Mouse (Mus musculus) heart, embryonic 13.5 days (tissue): ENCODE data around the gene Klhdc8b. TPM values are rescaled to one million over a fixed set of nuclear protein-coding genes. Genes with fewer than 3 reads are reported as not detected.

Experiments used
- ATAC-seq: fragments of 200-750 bp; cut with Nextera tagmentation; 2 replicates; pipeline ENCODE4 v1.8.0; 2017; ENCODE audit warnings: moderate TSS enrichment; ENCODE audit not compliant: insufficient number of reproducible peaks, low FRiP score, low TSS enrichment; ENCODE audit errors: extremely low read depth
- H3K27ac ChIP-seq: fragments of 300-500 bp; sonication (generic); replicated peaks from 2 replicates; pipeline ENCODE4 v1.5.1; 2015; ENCODE audit warnings: moderate library complexity, mild to moderate bottlenecking, inconsistent platforms
- H3K27me3 ChIP-seq: fragments of 300-500 bp; sonication (generic); replicated peaks from 2 replicates; pipeline ENCODE4 v1.6.1; 2015; ENCODE audit warnings: mild to moderate bottlenecking, inconsistent platforms
- H3K36me3 ChIP-seq: fragments of 300-500 bp; sonication (generic); 2 replicates; pipeline ENCODE4 v1.6.1; 2015; ENCODE audit warnings: mild to moderate bottlenecking, inconsistent platforms
- H3K4me1 ChIP-seq: fragments of 300-500 bp; sonication (generic); 2 replicates; pipeline ENCODE4 v1.6.1; 2015; ENCODE audit warnings: inconsistent platforms
- H3K4me2 ChIP-seq: fragments of 300-500 bp; sonication (generic); 2 replicates; pipeline ENCODE4 v1.6.1; 2015; ENCODE audit warnings: inconsistent platforms, mild to moderate bottlenecking, moderate library complexity
- H3K4me3 ChIP-seq: fragments of 300-500 bp; sonication (generic); 2 replicates; pipeline ENCODE4 v1.5.1; 2015; ENCODE audit warnings: moderate library complexity, mild to moderate bottlenecking, inconsistent platforms
- H3K9ac ChIP-seq: fragments of 300-500 bp; sonication (generic); 2 replicates; pipeline ENCODE4 v1.6.1; 2015; ENCODE audit warnings: inconsistent platforms, mild to moderate bottlenecking, moderate library complexity
- H3K9me3 ChIP-seq: fragments of 300-500 bp; sonication (generic); 2 replicates; pipeline ENCODE4 v1.6.1; 2016; ENCODE audit warnings: inconsistent platforms
- WGBS: fragments of 180-500 bp; shearing (Covaris S2); methylation state at CpG from one replicate; pipeline ENCODE4 v1.1.7; 2015; ENCODE audit warnings: mixed read lengths; 5-methylcytosine and 5-hydroxymethylcytosine counted together
- polyA plus RNA-seq: library from polyadenylated mRNA; unstranded; fragments of >200 nt; fragmentation: Nextera tagmentation; extraction: Ambion mirVana; gene quantifications from 2 replicates; pipeline ENCODE4 v1.2.1, GENCODE M21; 2015

The Klhdc8b gene
- polyA plus RNA-seq, 1 experiment from 2014 or later, result 90.6 TPM

DNA sequence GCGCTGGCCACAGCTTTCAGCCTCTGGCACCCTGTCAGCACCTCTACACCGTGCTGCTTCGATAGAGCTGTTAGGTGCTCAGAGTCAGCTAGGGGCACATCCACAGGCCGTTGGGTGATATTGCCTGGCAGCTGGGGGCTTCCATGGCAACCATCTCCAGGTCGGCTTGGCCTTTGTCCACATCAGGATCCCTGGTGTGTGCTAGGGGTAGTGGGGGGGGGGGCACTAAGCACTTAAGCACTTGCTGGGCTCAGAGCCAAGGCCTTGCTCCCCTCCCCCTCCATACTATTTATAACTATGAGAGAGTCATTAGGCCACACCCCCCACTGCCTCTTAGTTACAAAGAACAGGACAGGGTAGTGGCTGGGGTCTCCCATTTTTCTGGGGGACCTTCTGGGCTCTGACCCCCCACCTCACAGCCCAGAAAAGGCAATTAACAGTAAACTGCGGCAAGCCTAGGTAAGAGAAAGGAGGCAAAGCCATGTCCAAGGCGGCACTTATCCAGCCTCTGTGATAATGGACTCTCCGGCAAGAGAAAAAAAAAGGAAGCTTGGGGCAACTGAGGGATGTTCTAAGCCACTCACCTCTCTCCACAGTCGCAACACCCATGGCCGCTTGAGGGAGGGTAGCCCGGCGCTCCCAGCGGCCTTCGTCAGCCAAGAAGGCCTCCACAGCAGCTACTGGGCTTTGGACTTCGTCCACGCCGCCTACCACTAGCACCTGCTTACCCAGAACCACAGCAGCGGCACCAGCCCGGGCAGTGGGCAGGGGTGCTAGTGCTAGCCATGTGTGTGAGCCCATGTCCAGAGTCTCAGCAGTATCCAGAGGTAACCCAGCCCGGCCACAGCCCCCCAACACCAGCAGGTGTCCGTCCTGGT lies 10.8 kb downstream of the Klhdc8b start:
- ATAC-seq, result peak; percentile 48
- Histone ChIP-seq H3K9me3 (no peaks in the 10 kb centered on the region), H3K4me1 (peaks cover 54% of the 10 kb centered on the region), H3K4me3 (peak overlapping the region; percentile 71), H3K4me2 (peak overlapping the region; percentile 94), H3K36me3 (peaks cover 26% of the 10 kb centered on the region), H3K27me3 (no peaks in the 10 kb centered on the region), H3K9ac (peak overlapping the region; percentile 89), H3K27ac (peak overlapping the region; percentile 98)
- WGBS, result 39% methylated on average over 21 of the region's 21 CpGs

DNA sequence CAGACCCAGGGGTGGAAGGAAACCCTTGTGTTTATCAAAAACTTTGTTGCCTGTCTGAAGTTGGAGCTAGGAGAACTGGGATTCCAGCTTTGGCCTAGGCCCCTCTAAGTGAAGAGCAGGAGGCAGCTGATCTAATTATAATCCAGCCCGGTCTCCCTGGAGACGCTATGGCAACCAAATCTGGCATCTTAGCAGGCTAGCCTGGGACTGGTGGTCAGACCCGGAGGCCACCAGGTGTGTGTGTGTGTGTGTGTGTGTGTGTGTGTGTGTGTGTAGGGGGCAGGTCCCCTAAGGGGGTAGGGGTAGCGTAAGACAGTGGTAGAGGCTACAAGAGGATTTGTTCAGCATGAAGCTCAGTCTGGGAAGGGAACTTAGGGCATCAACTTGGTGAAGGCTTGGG lies 11.5 kb downstream of the Klhdc8b start:
- WGBS, result 29% methylated on average over 4 of the region's 4 CpGs
- Histone ChIP-seq H3K27ac (peak overlapping the region; percentile 98), H3K9me3 (no peaks in the 10 kb centered on the region), H3K36me3 (peaks cover 26% of the 10 kb centered on the region), H3K4me2 (peak overlapping the region; percentile 94), H3K4me1 (peaks cover 58% of the 10 kb centered on the region), H3K4me3 (peak overlapping the region; percentile 71), H3K27me3 (no peaks in the 10 kb centered on the region), H3K9ac (peak overlapping the region; percentile 78)
- ATAC-seq, result 0 out of 2 replicates have a peak, but pooled peaks have one; percentile 12

DNA sequence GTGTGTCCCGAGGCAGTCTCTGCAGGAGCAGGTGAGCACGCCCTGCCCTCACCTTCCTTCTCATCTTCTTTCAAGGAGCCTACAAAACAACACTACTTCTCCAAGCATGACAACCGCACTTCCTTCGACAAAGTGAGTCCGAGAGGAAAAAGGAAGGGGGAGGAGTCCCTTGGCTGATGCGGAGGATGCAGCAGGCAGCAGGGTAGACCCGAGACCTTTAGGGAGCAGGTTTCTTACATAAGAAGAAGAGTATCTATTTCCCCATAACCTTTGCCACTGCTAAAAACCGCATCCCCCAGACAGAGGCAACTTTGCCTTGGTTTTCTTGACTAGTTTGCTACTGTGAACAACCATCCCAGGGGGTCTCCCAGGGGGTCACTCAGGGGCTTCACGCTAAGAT lies 16.3 kb downstream of the Klhdc8b start:
- Histone ChIP-seq H3K36me3 (peaks cover 26% of the 10 kb centered on the region), H3K9me3 (no peaks in the 10 kb centered on the region), H3K4me3 (no peak overlapping the region), H3K27ac (no peak overlapping the region), H3K27me3 (no peaks in the 10 kb centered on the region), H3K4me2 (no peak overlapping the region), H3K9ac (no peak overlapping the region), H3K4me1 (peaks cover 52% of the 10 kb centered on the region)
- 65% methylated on average over 9 of the region's 9 CpGs for WGBS
- ATAC-seq, result no peak

DNA sequence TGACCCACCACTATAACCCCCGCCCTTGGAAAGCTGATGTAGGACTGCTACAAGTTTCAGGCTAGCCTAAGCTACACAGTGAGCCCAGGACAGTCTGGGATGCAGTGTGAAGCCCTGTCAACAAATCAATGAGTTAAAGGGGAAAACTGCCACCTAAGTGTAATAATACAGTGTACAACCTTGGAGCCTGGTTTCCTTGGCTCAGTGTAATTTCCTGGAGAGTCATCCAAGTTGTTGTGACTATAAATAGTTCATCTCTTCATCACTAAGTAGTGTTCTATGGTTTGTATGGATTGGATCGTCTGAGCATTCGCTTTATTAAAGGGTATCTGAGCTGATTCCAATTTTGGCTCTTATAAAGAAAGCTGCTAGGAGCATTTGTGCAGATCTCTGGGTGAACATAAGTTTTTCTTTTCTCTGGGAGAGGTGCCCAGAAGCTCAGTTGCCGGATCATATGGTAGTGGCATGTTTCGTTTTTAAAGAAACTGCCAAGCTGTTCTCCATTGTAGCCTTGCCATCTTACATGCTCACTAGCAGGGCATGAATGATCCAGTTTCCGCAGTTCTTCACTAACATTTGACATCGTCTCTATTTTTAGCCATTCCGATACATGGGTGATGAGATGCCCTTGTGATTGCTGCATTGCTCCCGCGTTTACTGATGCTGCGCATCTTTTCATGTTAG lies 20.0 kb downstream of the Klhdc8b start:
- Histone ChIP-seq H3K36me3 (no peaks in the 10 kb centered on the region), H3K27ac (peak overlapping the region; percentile 21), H3K4me3 (no peak overlapping the region), H3K4me2 (peak overlapping the region; percentile 42; the same call in 1 of the 2 replicates), H3K4me1 (peaks cover 42% of the 10 kb centered on the region), H3K27me3 (no peaks in the 10 kb centered on the region), H3K9ac (no peak overlapping the region), H3K9me3 (no peaks in the 10 kb centered on the region)
- ATAC-seq, result no peak
- WGBS, result 54% methylated on average over 11 of the region's 11 CpGs

DNA sequence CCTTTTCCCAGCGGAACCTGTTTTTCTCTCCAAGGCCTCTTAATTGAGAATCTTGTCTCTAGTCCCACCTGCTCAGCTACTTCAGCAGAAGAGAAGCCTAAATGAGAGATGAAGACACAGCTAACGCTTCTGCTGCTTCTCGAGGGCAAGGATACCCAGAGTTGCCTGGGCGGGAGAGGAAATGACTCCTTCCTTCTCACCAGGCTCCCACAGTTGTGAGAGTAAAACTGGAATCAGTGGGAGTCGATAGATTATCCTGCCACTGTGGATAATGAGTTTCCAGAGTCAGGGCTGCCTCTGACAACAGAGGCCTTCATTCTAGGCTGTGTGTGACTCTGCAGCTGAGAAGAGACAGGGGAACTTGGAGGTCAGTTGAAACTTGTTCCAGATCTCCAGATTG lies 20.9 kb downstream of the Klhdc8b start:
- Histone ChIP-seq H3K4me1 (peaks cover 35% of the 10 kb centered on the region), H3K27ac (peak overlapping the region; percentile 21)

DNA sequence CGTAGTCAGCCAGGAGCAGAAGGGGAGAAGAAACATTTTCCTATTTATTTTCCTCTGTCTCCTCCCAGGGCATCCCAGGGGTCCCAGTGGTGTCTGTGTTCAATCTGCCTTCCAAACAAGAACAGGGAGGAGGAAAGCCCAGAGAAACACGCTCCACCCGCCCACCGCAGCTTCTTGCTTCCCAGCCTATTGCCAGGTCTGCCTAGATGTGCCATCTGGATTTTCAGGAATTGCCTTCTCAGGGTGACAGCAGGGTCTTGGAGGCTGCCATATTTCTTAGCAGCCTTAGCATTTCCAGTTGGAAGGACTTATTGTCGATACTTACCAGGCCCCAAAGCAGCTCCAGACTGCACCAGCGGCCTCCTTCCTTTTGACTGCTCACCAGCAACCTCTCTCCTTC lies 22.2 kb downstream of the Klhdc8b start:
- no peak for ATAC-seq
- H3K4me2 ChIP-seq, result no peak overlapping the region
- peaks cover 30% of the 10 kb centered on the region for H3K4me1 ChIP-seq
- H3K27ac ChIP-seq, result no peak overlapping the region
- no peaks in the 10 kb centered on the region for H3K9me3 ChIP-seq
- H3K36me3 ChIP-seq, result no peaks in the 10 kb centered on the region
- no peaks in the 10 kb centered on the region for H3K27me3 ChIP-seq
- H3K4me3 ChIP-seq, result no peak overlapping the region
- no peak overlapping the region for H3K9ac ChIP-seq
- 78% methylated on average over 6 of the region's 6 CpGs for WGBS

More for the DNA sequence above, 20.9 kb downstream of the Klhdc8b start:
- ATAC-seq, result no peak
- Histone ChIP-seq H3K9ac (peak overlapping the region; percentile 47; the same call in 1 of the 2 replicates), H3K4me2 (no peak overlapping the region), H3K4me3 (no peak overlapping the region), H3K9me3 (no peaks in the 10 kb centered on the region), H3K27me3 (no peaks in the 10 kb centered on the region), H3K36me3 (no peaks in the 10 kb centered on the region)
- 59% methylated on average over 5 of the region's 5 CpGs for WGBS

DNA sequence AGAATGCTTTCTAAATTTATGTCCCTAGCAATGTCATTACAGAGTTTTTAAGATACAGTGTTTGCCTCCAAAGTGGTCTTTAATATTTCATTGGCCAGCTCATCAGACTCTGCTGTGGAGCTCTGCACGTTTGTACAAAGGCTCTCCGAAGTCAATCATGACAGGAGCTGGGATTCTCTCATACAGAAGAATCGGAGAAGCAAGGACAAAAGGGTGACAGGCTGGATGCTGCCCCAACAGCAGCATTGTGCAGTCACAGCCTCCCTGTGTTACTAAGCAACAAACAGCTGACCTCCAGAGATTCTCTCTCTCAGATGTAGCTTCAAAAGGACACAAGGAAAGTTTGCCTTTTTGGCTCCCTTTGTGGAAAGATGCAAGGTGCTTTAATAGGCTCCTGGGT lies 25.2 kb downstream of the Klhdc8b start, which contains the start of gene BC048562:
TSS of gene BC048562 (plus strand) at position 301 of the 400 bp plus-strand sequence.
- whole genome bisulfite sequencing, result 69% methylated on average over 3 of the region's 3 CpGs
- no peak within 1 kb of the TSS for H3K9ac ChIP-seq

DNA sequence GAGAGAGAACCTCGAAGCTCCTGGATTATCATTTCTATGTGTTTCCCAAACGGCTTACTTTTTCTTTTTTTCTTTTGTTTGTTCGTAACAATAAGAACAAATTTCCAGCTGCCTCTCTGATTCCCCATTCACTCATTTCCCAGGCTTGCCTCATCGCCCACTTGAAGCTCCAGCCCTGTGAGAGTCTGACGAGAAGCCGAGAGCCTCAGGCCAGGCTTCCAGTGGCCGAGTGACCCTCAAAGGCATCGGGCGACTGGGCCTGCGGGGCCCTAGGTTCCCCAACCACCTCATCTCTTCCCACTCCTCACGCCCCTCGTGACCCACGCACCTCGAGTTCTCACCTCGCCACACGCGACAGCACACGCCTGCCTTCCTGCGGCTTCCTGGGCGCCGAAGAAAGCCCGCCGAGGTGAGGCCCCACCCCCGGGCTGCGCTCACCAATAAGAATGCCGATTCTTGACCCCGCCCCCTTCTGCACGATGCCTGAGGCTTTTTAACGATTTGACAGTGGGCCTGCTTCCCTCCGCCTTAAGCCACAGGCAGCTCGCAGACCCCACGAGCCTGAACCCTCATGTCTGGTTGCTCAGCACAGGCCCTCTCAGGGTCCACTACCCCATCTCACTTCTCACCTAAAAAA lies 29.8 kb downstream of the Klhdc8b start:
- H3K27ac ChIP-seq, result no peak overlapping the region
- no peaks in the 10 kb centered on the region for H3K36me3 ChIP-seq
- H3K9ac ChIP-seq, result peak overlapping the region; percentile 47; the same call in 1 of the 2 replicates
- no peaks in the 10 kb centered on the region for H3K4me1 ChIP-seq
- no peaks in the 10 kb centered on the region for H3K27me3 ChIP-seq
- 44% methylated on average over 32 of the region's 32 CpGs for WGBS
- peak overlapping the region; percentile 67 for H3K4me2 ChIP-seq
- H3K9me3 ChIP-seq, result no peaks in the 10 kb centered on the region
- ATAC-seq, result no peak
- H3K4me3 ChIP-seq, result peak overlapping the region; percentile 37

More for the DNA sequence above, 25.2 kb downstream of the Klhdc8b start, which contains the start of gene BC048562:
- Histone ChIP-seq H3K4me3 (no peak within 1 kb of the TSS), H3K27me3 (no peaks in the 10 kb centered on the region), H3K9me3 (no peaks in the 10 kb centered on the region), H3K36me3 (no peaks in the 10 kb centered on the region), H3K4me1 (peaks cover 20% of the 10 kb centered on the region), H3K4me2 (no peak within 1 kb of the TSS), H3K27ac (no peak within 1 kb of the TSS)
- no peak for ATAC-seq

DNA sequence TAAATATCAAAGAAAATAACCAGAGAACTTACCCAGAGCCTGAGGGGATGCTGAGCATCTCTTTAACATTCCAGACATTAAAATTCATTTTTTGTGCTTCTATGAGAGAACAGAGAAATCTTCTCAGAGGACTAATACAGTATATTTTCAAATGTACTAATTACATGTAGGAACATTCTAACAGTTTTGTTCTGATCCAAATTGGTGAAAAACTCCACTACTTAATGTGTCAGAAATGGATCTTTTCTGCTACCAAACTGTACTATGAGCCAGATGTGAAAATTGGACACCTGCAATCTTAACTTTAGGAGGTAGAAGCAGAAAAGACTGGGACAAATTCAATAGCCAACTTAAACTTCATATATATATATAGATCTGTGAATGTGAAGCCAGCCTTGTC lies 33.0 kb downstream of the Klhdc8b start, which contains the start of gene Ccdc36:
TSS of gene Ccdc36 (minus strand) at position 101 of the 400 bp plus-strand sequence.
- Histone ChIP-seq H3K9me3 (no peaks in the 10 kb centered on the region), H3K27me3 (no peaks in the 10 kb centered on the region), H3K36me3 (no peaks in the 10 kb centered on the region), H3K27ac (no peak within 1 kb of the TSS), H3K4me1 (no peaks in the 10 kb centered on the region), H3K4me2 (no peak within 1 kb of the TSS), H3K4me3 (no peak within 1 kb of the TSS), H3K9ac (no peak within 1 kb of the TSS)
- no peak for ATAC-seq

DNA sequence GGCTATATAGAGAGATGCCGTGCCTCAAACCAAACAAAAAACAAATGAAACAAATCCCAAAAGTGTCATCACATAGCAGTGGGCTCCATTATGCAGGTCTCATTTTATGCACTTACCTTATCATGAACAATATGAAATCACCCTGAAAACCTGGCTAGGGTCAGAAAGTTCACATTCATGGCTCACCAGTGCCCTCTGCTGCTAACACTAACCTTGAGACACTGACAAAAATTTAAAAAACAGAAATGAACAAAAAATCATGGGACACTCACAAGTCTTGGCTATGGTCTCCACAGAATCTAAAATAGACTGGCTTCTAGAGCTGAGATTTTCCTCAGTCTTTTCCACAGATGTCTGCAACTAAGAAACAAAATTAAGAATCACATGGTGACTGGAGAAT lies 49.2 kb downstream of the Klhdc8b start:
- Histone ChIP-seq H3K36me3 (no peaks in the 10 kb centered on the region), H3K4me3 (no peak overlapping the region), H3K9me3 (no peaks in the 10 kb centered on the region), H3K9ac (no peak overlapping the region), H3K4me1 (0 out of 2 replicates have a peak, but pooled peaks cover 7% of the 10 kb centered on the region), H3K27me3 (no peaks in the 10 kb centered on the region), H3K4me2 (no peak overlapping the region), H3K27ac (no peak overlapping the region)
- no peak for ATAC-seq
- WGBS, result 61% methylated on average over 1 of the region's 1 CpGs

DNA sequence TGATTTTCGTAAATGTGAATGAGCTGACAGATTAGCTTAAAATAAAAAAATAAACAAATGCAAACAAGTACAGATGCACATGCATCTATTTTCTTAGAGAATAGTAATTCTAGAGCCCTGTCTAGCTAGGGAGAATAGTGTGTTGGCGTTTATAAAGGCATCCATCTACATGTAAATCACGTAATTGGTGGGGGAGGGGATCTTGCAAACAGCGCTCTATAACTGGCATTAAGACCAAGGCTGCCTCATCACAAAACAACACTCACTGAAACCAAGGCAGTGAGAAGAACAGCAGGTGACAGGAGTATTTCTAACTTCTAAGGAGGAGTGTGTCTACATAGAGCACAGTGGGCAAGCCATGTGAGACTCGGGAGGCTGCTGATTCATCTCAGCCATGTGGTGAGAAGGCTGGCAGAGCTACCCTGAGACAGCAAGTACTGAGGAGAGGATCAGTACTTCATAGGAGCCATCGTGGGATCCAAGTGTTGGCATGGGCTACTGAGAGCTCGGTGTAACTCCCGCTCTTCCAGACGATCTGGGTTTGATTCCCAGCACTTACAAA lies 49.9 kb downstream of the Klhdc8b start:
- Histone ChIP-seq H3K36me3 (no peaks in the 10 kb centered on the region), H3K4me1 (0 out of 2 replicates have a peak, but pooled peaks cover 7% of the 10 kb centered on the region), H3K27ac (no peak overlapping the region), H3K9ac (no peak overlapping the region), H3K4me2 (no peak overlapping the region), H3K27me3 (no peaks in the 10 kb centered on the region), H3K4me3 (no peak overlapping the region), H3K9me3 (no peaks in the 10 kb centered on the region)
- ATAC-seq, result no peak
- WGBS, result 70% methylated on average over 9 of the region's 9 CpGs
